Mouse (Mus musculus) monocyte, adult 2 months (primary cell): ENCODE data around the gene Brms1.
"Not testable (repeated sequence)": the region's sequence is repeated elsewhere in the genome, so short reads cannot be mapped to it uniquely, and the experiment has no call there.

Source experiments
- DNase-seq, 2 experiments: peaks; one replicate each; pipeline ENCODE4 v3.0.0; 2022; ENCODE audit warnings: low spot score in 2 of 2, low read depth in 1 of 2

Gene Brms1

DNA sequence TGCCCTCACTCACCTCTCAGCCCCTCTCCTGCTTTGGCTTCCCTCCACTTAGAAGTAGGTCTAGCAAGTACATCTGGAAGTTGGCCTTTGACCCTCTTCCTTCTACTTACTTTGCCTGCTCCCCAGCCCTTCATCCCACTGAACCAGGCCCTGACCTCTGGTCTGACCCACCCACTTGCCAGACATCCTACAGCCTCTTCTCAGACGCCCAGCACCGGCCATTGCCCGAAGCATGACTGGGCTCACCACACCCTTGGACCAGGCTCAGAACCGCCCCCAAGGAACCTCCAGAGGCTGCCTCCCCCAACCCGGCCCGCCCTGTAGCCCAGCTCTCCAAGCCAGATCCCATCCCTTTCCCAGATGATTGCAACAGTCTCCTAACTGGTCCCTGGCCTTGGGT lies 21.3 kb downstream of the Brms1 start:
- DNase-seq = no peak

DNA sequence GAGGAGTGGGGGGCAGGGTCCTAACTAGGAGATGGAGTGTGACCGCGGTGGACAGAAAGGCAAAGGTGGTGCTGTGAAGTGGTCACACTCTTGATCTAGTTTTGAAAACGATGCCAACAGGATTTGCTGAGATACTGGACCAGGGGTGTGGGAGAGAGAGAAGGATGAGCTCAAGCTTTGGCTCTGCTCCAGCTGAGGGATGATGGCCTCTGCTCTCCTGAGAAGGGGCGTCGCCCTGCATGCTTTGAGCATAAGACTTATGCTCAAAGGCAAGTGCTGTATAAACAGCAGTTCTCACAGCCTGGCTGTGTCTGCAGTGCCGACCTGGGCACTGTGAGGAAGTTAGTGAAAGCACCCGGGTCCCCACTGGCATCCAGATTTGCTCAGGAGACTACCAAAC lies 23.9 kb downstream of the Brms1 start:
- DNase-seq = no peak

DNA sequence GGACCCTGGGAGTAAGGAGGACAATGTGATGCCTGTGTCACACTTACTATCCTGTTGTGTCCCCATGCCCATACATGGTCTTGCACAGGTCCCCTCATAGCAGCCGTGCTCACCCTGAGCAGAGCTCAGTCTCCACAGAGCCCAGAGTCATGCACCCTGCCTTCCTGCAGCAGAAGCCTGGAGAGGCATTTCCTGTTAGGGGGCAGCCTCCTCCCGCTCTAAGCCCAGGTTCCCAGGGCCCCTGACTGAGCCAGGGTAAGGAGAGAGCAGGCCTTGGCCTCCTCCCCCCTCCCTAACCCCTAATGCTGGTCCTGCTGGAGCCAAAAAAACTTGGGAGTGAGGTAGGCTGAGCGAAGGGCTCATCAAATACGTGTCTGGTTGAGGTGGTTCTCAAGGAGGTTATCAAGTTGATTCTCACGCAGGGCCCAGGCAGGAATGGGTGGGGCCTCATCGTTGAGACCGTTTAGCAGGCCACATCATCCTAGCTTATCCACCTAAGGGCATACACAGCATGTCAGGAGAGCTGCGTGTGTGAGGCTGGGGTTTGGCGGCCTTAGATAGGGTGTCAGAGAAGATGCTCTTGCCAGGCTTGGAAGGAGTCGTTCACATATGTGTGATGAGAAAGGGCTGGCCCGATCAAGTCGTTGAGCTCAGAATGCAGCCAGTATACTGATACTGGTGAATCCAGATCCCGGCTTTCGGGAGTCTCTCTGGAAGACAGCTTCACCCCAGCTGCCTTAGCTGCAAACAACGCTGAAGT lies 26.1 kb downstream of the Brms1 start:
- DNase-seq = no peak

DNA sequence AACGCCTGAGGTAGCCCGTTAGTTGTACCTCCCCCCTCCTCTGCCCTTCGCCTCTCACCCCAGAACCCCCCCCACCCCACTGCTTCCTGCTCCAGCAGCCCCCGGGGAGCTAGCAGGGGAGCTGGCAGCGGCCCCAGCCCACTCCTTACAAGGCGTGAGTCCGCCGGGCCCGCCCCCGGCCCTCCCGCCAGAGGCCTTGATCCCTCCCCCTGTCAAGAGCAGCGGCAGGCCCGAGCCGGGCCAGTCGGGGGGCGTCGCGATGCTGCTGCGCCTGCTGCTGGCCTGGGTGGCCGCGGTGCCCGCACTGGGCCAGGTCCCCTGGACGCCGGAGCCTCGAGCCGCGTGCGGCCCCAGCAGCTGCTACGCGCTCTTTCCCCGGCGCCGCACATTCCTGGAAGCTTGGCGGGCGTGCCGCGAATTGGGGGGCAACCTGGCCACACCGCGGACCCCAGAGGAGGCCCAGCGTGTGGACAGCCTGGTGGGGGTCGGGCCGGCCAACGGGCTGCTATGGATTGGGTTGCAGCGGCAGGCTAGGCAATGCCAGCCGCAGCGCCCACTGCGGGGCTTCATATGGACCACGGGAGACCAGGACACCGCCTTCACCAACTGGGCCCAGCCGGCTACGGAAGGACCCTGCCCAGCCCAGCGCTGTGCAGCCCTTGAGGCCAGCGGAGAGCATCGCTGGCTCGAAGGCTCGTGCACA lies 26.9 kb downstream of the Brms1 start, which contains the start of gene Cd248:
TSS of gene Cd248 (plus strand) at position 212 of the 703 bp plus-strand sequence.
- DNase-seq = no peak

DNA sequence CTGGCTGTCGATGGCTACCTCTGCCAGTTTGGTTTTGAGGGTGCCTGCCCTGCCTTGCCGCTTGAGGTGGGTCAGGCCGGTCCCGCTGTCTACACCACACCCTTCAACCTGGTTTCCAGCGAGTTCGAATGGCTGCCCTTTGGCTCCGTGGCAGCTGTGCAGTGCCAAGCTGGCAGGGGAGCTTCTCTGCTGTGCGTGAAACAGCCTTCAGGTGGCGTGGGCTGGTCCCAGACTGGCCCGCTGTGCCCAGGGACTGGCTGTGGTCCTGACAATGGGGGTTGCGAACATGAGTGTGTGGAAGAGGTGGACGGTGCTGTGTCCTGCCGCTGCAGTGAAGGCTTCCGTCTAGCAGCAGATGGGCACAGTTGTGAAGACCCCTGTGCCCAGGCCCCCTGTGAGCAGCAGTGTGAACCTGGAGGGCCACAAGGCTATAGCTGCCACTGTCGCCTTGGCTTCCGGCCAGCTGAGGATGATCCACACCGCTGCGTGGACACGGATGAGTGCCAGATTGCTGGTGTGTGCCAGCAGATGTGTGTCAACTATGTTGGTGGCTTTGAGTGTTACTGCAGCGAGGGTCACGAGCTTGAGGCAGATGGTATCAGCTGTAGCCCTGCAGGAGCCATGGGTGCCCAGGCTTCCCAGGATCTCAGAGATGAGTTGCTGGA lies 27.5 kb downstream of the Brms1 start:
- DNase-seq = no peak

DNA sequence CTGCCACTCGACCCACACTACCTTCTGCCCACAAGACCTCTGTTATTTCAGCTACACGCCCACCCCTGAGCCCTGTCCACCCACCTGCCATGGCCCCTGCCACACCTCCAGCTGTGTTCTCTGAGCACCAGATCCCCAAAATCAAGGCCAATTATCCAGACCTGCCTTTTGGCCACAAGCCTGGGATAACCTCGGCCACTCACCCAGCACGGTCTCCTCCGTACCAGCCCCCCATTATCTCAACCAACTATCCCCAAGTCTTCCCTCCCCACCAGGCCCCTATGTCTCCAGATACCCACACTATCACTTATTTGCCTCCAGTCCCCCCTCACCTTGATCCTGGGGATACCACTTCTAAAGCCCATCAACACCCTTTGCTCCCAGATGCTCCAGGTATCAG lies 28.3 kb downstream of the Brms1 start:
- DNase-seq = no peak

DNA sequence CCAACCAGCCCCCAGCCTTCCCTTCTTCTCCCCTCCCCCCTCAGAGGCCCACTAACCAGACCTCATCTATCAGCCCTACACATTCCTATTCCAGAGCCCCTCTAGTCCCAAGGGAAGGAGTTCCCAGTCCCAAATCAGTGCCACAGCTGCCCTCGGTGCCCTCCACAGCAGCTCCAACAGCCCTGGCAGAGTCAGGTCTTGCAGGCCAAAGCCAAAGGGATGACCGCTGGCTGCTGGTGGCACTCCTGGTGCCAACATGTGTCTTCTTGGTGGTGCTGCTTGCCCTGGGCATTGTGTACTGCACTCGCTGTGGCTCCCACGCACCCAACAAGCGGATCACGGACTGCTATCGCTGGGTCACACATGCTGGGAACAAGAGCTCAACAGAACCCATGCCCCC lies 28.8 kb downstream of the Brms1 start:
- DNase-seq = no peak

DNA sequence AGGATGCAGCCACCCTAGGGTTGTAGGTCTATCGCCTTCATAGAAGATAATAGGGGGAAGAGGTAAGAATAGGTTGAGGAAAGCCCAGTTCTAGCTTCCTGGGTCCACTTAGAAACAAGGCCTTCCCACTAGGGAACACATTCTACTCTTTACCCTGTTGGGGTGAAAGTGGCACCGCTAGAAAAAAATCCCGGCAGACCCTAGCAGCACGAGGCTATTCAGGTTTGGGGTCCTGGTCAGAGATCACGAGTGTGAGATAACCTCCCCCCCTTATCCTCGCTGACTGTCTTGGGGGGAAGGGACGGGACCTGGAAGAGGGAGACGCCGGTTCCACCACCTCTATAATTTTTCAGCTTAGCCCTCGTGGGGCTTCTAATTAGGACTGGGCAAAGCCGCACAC lies 29.9 kb downstream of the Brms1 start:
- DNase-seq = no peak

DNA sequence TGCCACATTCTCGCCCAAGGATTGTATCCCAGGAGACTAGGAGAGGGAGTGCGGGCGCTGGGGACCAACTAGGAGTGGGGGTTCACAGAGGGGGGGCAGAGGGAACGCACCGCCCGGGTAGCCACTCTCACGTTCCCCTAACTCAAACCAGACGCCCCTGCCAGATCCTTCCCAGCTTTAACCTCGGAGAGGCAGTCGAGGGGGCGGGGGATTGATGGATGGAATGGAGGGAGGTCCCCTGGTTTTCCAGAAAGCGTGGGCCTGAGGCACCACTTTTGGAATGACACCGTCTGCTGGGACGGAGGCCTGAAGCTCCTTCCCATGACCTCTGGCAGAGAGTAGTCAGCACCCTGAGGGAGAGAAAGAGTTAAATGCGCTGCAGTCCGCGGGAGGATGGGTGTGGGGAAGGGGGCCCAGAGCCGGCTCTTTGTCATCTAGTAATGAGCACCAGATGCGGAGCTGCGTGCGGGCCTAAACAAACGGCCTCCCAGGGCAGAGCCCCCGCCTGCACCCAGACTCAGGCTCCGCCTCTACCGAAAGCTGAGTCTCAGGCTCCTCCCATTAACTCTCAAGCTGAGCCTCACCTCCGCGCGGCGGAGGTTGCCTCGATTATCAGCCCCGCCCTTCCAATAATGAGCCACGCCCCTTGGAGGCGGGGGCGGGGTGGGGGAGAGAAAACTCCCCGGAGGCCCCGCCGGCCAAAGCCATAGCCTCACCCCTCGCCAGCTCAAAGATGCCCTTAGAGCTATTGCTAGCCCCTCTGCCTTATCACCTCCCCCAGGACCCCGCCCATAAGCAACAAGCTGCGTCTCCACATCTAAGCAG lies 30.6 kb downstream of the Brms1 start:
- DNase-seq = no peak

DNA sequence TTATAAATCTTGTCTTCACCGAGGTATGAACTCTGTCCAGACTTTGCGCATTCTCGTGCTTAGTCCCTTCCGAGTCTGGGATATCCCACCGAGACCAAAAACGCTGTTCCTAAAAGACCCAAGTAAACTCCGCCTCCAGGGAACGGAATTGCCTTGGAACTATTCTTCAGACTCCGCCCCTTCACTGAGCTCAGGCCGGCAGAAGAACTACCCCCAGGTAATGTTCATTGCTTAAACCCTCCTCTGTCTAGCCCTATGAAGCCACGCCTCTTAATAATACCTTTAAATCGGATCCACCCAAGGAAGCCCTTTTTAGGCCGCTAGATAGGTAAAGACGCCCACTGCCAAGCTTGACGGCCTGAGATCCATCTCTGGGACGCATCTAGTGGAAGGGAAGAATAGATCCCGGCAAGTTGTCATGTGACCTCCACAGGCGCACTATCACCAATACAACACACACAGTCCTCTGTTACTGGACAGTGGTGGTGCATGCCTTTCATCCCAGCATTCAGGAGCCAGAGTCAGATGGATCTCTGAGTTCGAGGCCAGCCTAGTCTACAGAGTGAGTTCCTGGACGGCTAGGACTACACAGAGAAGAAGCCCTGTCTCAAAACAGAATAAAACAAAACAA lies 31.4 kb downstream of the Brms1 start:
- DNase-seq = no peak

DNA sequence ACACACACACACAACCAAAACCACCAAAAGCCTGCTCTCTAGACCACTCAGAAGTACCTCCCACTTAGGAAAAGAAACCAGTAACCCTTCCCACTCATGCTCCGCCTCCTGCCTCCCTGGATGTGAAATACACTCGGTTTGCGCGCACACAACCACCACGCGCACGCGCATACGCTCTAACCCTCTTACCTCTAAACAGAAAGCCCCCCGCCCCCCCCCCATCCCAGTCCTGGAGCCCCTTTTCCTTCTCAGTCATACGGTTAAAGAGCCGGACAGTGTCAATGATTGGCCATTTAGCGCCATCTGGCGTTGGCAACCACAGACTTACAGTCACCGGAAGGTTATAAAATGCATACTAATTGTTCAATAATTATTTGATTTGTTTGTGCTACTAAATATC lies 31.9 kb downstream of the Brms1 start:
- no peak for DNase-seq

DNA sequence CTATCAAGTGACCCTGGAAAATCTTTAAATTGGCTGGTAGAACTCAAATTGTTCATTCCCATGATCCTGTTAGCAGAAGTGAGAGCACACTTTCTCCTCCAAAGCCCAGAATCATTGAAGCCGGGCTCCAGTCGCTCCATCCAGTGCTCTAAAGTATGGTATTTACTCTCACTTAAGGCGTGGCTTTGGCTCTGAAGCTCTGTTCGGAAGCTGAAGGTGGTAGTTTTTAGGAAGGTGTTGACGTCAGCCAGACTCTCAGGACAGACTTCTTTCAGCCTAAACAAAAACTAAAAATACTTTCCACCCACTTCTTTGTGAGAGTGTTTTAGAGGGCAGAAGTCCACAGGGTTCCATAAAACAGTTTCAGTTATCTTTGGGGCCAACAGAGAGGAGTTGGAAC lies 32.4 kb downstream of the Brms1 start:
- no peak for DNase-seq

DNA sequence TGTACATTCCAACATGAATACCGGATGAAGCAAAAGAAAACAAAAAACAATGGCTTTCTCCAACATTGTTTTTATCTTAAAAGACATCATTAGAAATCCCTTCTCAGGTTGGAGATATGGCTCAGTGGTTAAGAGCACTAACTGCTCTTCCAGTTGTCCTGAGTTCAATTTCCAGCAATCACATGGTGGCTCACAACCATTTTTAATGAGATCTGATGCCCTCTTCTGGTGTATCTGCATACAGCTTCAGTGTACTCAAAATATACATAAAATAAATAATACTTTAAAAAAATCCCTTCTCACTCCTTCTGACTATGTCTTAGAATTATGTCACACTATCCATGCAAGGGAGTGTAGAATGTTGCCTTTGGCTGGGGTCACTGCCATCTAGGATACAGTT lies 38.1 kb downstream of the Brms1 start:
- DNase-seq = no peak

DNA sequence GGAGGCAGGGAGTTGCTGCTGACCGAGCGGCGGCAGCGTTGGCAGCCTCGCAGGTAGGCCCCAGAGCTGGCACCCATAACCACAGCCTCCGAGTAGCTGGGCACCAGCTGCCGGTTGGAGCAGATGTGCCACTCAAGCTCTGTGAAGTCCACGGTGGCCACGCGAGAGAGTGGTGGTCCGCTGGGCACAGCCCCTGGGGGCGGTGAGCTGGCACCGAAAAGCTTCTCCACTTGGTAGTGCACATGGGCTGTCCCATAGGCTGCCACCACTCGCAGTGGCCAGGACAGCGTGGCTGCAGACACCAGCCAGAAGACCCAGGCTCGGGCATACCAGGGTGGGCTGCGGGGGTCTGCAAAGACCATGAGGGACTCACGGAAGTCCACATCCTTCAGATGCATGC lies 40.9 kb downstream of the Brms1 start:
- DNase-seq = no peak

DNA sequence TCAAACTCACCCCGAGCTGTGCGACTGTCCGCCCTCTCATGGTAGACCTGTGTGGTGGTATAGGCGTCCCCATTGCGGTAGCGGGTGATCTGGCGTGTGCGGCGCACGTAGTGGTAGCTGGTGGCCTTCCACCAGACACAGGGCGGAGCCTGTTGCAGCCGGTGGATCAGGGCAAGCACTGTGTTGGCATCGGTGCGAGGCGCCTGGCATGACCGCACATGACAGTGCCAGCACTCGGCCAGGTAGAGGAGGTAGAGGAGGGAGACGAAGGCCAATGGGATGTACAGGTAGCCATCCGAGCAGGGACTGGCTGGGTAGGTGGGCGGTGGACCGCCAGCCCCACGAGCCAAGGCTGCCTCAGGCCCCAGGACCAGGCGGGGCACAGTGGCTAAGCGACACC lies 41.4 kb downstream of the Brms1 start:
- no peak for DNase-seq

DNA sequence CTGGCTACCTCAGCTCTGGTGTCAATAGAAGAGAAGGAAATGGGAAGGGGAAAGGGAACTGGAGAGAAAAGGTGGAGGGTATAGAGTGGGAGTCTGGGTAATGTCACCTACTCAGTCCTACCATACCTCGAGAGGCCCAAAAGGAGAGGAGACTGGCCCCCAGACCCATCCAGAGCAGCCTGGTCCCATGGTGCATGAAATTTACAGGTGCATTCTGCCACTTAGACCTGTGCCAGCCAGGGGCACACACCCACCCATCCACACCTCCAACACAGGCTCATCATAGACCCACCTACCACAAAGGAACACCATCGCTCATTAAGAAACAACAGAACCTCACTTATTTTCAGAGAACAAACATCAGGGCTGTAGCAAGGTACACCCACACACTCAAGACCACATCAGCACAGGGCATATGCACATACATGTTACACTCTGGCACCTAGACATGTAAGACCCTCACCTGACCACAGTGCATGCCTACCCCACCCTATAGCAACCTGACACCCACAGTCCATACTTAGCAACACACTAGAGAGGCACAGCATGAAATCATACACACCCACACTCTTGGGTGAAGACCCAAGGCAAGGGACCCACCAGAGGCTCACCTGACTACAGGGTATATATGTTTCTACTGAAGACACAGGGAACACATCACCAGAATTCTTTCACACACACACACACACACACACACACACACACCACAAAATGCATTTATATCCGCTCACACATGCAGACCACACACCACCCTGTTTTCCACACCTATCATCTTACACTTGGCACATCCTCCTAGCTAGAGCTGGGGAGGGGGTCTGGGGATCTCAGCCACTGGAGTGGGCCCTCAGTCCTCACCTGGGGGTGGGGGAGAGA lies 43.0 kb downstream of the Brms1 start:
- no peak for DNase-seq

DNA sequence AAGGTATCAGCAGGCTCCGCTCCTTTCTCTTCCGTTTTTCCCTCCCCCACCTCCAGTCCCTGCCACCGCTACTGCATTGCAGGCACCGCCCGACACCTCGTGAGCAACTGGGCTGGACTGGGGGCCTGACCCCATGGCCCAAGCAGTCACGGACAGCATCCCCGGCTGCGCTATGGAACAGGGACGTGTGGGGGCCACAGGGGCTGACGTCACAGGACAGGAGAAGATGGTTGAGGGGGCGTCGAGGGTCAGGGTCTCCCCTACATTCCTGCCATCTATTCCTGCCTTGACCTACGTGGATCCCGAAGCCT lies 43.6 kb downstream of the Brms1 start:
- DNase-seq = no peak

DNA sequence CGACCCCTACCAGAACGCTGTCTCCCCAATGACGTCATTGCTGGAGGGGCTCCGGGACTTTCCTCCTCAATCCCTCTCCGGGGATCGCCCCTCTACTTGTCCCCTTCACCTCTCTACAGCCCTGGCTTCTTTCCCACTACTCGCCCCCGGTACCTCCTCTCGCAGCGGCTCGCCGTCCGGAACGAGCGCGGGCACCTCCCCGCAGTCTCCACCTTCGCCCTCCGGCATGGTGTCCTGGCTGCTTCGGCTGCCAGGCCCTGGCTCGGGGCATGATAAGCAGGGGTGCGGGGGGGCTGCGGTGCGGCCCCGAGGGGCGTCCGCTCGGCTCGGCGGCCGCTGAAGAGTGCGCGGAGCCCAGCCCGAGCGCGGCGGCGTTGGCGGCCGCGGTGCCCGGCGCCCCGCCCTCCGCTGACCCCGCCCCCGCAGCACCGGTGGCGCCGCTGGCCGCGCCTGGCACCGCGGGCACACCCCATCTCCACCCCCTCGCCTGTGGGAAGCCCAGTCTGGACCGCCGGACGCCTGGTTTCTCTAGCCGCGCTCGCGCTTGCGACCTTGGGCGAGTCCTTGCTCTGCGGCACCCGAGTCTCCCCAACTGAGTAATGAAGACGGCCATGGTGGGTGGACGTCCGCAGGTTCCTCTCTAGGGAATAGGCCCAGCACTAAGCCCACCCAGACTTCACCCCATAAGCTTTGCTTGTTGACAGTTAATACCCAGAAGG lies 44.1 kb downstream of the Brms1 start, which contains the start of gene Tmem151a:
TSS of gene Tmem151a (minus strand) at position 387 of the 719 bp plus-strand sequence.
- no peak for DNase-seq

DNA sequence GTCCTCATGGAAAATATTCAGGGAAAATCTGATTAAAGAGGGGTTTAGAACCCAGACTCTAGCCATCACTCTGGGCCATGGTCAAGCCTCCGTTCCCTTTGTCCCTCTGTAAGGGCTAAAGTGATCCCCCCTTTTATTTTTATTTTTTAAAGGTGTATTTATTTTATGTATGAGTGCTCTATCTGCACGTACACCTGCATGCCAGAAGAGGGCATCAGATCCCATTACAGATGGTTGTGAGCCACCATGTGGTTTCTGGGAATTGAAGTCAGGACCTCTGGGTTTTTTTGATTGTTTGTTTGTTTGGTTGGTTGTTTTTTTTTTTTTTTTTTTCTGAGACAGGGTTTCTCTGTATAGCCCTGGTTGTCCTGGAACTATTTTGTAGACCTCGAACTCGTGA lies 45.4 kb downstream of the Brms1 start:
- DNase-seq = not testable (repeated sequence)
